ENCODE assay signal across 14 mouse cellular contexts in genomic region chr11:88638936-88639542, GRCm38 (mm10).
DNase-seq lines count a peak whose midpoint lies in the region; ATAC-seq and TF ChIP-seq lines count a peak whose summit lies in the region.
"Had no signal": no experiment of that assay in that cellular context is flagged by ENCODE, and none has a peak within 500 bp of the region (broad histone marks: within the 10 kb centered on the region; RNA-seq: fewer than 3 reads in every experiment).

No protein-coding gene starts in this region.

- ATAC-seq in limb, embryonic 11.5 days (ENCODE audit: insufficient number of reproducible peaks, low FRiP score, low TSS enrichment, low read depth), result no peak
- no peak for ATAC-seq in heart, embryonic 13.5 days (ENCODE audit: extremely low read depth, insufficient number of reproducible peaks, low FRiP score, low TSS enrichment)

- H3K27me3 ChIP-seq in limb, embryonic 11.5 days (ENCODE audit: control insufficient read depth, insufficient read depth, low read length), result no peaks in the 10 kb centered on the region
- H3K27me3 ChIP-seq in limb, embryonic 10.5 days (ENCODE audit: low read depth, poor library complexity, severe bottlenecking), result no peaks in the 10 kb centered on the region
- no peaks in the 10 kb centered on the region for H3K27me3 ChIP-seq in heart, embryonic 13.5 days (replicated peaks)
- H3K27me3 ChIP-seq in thymus, adult 2 months (ENCODE audit: control insufficient read depth, insufficient read depth, low read length), result no peaks in the 10 kb centered on the region
- H3K27me3 ChIP-seq: embryonic facial prominence, embryonic 12.5 days; limb, embryonic 12.5 days had no signal

- no peaks in the 10 kb centered on the region for H3K9me3 ChIP-seq in limb, embryonic 11.5 days (ENCODE audit: control insufficient read depth, low read length)
- H3K9me3 ChIP-seq in limb, embryonic 10.5 days (replicated peaks), result no peaks in the 10 kb centered on the region
- H3K9me3 ChIP-seq in heart, embryonic 13.5 days, result no peaks in the 10 kb centered on the region
- H3K9me3 ChIP-seq: embryonic facial prominence, embryonic 12.5 days; limb, embryonic 12.5 days had no signal

- H3K36me3 ChIP-seq in limb, embryonic 11.5 days (ENCODE audit: control insufficient read depth, insufficient read depth, low read length), result no peaks in the 10 kb centered on the region
- peaks cover 74% of the 10 kb centered on the region for H3K36me3 ChIP-seq in limb, embryonic 10.5 days
- H3K36me3 ChIP-seq in heart, embryonic 13.5 days, result peaks cover 27% of the 10 kb centered on the region
- no peaks in the 10 kb centered on the region for H3K36me3 ChIP-seq in thymus, adult 2 months (ENCODE audit: control insufficient read depth, insufficient read depth, low read length)

- 0 out of 2 replicates have a peak overlapping the region, but pooled peaks have one; percentile 4 for H3K27ac ChIP-seq in limb, embryonic 11.5 days (replicated peaks; ENCODE audit: low read depth, low read length)
- no peak overlapping the region for H3K27ac ChIP-seq in limb, embryonic 10.5 days
- H3K27ac ChIP-seq in heart, embryonic 13.5 days (replicated peaks), result peak overlapping the region; percentile 59
- H3K27ac ChIP-seq in olfactory bulb, adult 2 months (ENCODE audit: insufficient read depth, low read depth, low read length), result 0 out of 2 replicates have a peak overlapping the region, but pooled peaks have one; percentile 17
- no peak overlapping the region for H3K27ac ChIP-seq in thymus, adult 2 months (ENCODE audit: control insufficient read depth, insufficient read depth, low read length)
- H3K27ac ChIP-seq: embryonic facial prominence, embryonic 12.5 days; limb, embryonic 12.5 days had no signal

- peak; percentile 80 for DNase-seq in gastrocnemius, adult 18-20 months (ENCODE audit: low spot score)
- DNase-seq in gastrocnemius, postnatal 36 days, result no peak
- no peak for DNase-seq in limb, embryonic 11.5 days (ENCODE audit: low spot score)
- no peak for DNase-seq in limb, embryonic 10.5 days (ENCODE audit: low spot score)
- DNase-seq in cerebellum, adult 9-11 months, result no peak
- no peak for DNase-seq in thymus, adult 2 months
- DNase-seq: cerebellum, postnatal 14 days; lung, adult 18-20 months; thymus, adult 18-20 months had no signal

- intact Hi-C loops in gastrocnemius, postnatal 36 days (cut with DNase I), result no loop called here

- no peak overlapping the region for H3K4me3 ChIP-seq in limb, embryonic 11.5 days (ENCODE audit: low read depth, low read length)
- no peak overlapping the region for H3K4me3 ChIP-seq in limb, embryonic 10.5 days
- no peak overlapping the region for H3K4me3 ChIP-seq in heart, embryonic 13.5 days
- no peak overlapping the region for H3K4me3 ChIP-seq in olfactory bulb, adult 2 months (ENCODE audit: insufficient read depth, low read depth, low read length)
- no peak overlapping the region for H3K4me3 ChIP-seq in thymus, adult 2 months (ENCODE audit: control insufficient read depth, insufficient read depth, low read length)
- H3K4me3 ChIP-seq: embryonic facial prominence, embryonic 12.5 days; limb, embryonic 12.5 days; myocyte had no signal

- WGBS in limb, embryonic 11.5 days, result 82% methylated on average over 6 of the region's 6 CpGs
- 79% methylated on average over 6 of the region's 6 CpGs for WGBS in limb, embryonic 10.5 days
- 62% methylated on average over 6 of the region's 6 CpGs for WGBS in heart, embryonic 13.5 days
- WGBS in olfactory bulb, adult 2 months, result 75% methylated on average over 6 of the region's 6 CpGs
- WGBS in thymus, adult 2 months, result 97% methylated on average over 6 of the region's 6 CpGs

- TF ChIP-seq POLR2A in olfactory bulb, adult 2 months (IDR thresholded peaks at IDR 0.05; ENCODE audit: insufficient read depth, low read depth, low read length), result no peak
- TF ChIP-seq POLR2A in thymus, adult 2 months (IDR thresholded peaks at IDR 0.05; ENCODE audit: control insufficient read depth, extremely low read depth, insufficient read depth, low read length, poor library complexity), result no peak

- no peak overlapping the region for H3K9ac ChIP-seq in limb, embryonic 11.5 days (ENCODE audit: low read length)
- H3K9ac ChIP-seq in heart, embryonic 13.5 days, result peak overlapping the region; percentile 34
- H3K9ac ChIP-seq: embryonic facial prominence, embryonic 12.5 days; limb, embryonic 12.5 days had no signal

- no peak for TF ChIP-seq CTCF in olfactory bulb, adult 2 months (IDR thresholded peaks at IDR 0.05; ENCODE audit: insufficient read depth, low read depth, low read length)
- TF ChIP-seq CTCF in thymus, adult 2 months (IDR thresholded peaks at IDR 0.05; ENCODE audit: borderline replicate concordance, control insufficient read depth, extremely low read depth, insufficient read depth, low read length, poor library complexity), result no peak

- peaks cover 5% of the 10 kb centered on the region; the same call in 1 of the 2 replicates for H3K4me1 ChIP-seq in limb, embryonic 11.5 days (ENCODE audit: control insufficient read depth, insufficient read depth, low read length)
- H3K4me1 ChIP-seq in limb, embryonic 10.5 days, result peaks cover 54% of the 10 kb centered on the region
- H3K4me1 ChIP-seq in heart, embryonic 13.5 days, result peaks cover 78% of the 10 kb centered on the region
- peaks cover 24% of the 10 kb centered on the region for H3K4me1 ChIP-seq in olfactory bulb, adult 2 months (ENCODE audit: control insufficient read depth, insufficient read depth, low read length)
- H3K4me1 ChIP-seq in thymus, adult 2 months (replicated peaks; ENCODE audit: control insufficient read depth, insufficient read depth, low read length), result no peaks in the 10 kb centered on the region

- H3K4me2 ChIP-seq in limb, embryonic 11.5 days (ENCODE audit: low read depth, severe bottlenecking), result no peak overlapping the region
- no peak overlapping the region for H3K4me2 ChIP-seq in heart, embryonic 13.5 days
- H3K4me2 ChIP-seq: embryonic facial prominence, embryonic 12.5 days; limb, embryonic 12.5 days had no signal

Comparison
In these comparisons a context has a peak if more than half of its experiments do, and no peak if none do; other contexts are left out.
1. H3K27ac ChIP-seq: peak in limb, embryonic 11.5 days (single experiment), heart, embryonic 13.5 days (single experiment) and olfactory bulb, adult 2 months (single experiment); none in limb, embryonic 10.5 days (single experiment) and thymus, adult 2 months (single experiment).